ENCODE assay signal across 8 mouse cellular contexts in genomic region chr6:83711725-83712475, GRCm38 (mm10). TPM values are rescaled to one million over a fixed set of nuclear protein-coding genes. Genes with fewer than 3 reads are reported as not detected.
DNase-seq lines count a peak whose midpoint lies in the region; ATAC-seq and TF ChIP-seq lines count a peak whose summit lies in the region.

No protein-coding gene starts in this region.

- peak overlapping the region; percentile 71 for H3K4me3 ChIP-seq in gastrocnemius, adult 2 months
- peak overlapping the region; percentile 42 for H3K4me3 ChIP-seq in forebrain, embryonic 15.5 days
- H3K4me3 ChIP-seq in midbrain, embryonic 10.5 days = peak overlapping the region; percentile 62

- peaks cover 21% of the 10 kb centered on the region for H3K4me1 ChIP-seq in forebrain, embryonic 15.5 days
- peaks cover 42% of the 10 kb centered on the region for H3K4me1 ChIP-seq in midbrain, embryonic 10.5 days

- H3K4me2 ChIP-seq in forebrain, embryonic 15.5 days (replicated peaks) = peak overlapping the region; percentile 68

- no peak for ATAC-seq in forebrain, embryonic 15.5 days (replicated peaks)

- H3K27ac ChIP-seq in gastrocnemius, adult 2 months = no peak overlapping the region
- no peak overlapping the region for H3K27ac ChIP-seq in forebrain, embryonic 15.5 days (replicated peaks)
- no peak overlapping the region for H3K27ac ChIP-seq in midbrain, embryonic 10.5 days (replicated peaks)

- TF ChIP-seq CTCF in gastrocnemius, adult 2 months (IDR thresholded peaks at IDR 0.05) = no peak

- WGBS in forebrain, embryonic 15.5 days = 2% methylated on average over 45 of the region's 45 CpGs
- under 1% methylated on average over 45 of the region's 45 CpGs for WGBS in midbrain, embryonic 10.5 days

- H3K36me3 ChIP-seq in forebrain, embryonic 15.5 days = no peaks in the 10 kb centered on the region
- no peaks in the 10 kb centered on the region for H3K36me3 ChIP-seq in midbrain, embryonic 10.5 days

- peak; percentile 27 for DNase-seq in gastrocnemius, adult 2 months
- DNase-seq in gastrocnemius, postnatal 14 days = no peak
- peak; percentile 39 for DNase-seq in 3134 (ENCODE audit: extremely low read depth, insufficient read length, low spot score)
- DNase-seq in midbrain, embryonic 10.5 days (ENCODE audit: low spot score) = peak; percentile 47
- no peak for DNase-seq in right cerebral cortex, postnatal 14 days
- DNase-seq in urinary bladder, postnatal 14 days (ENCODE audit: low spot score) = no peak
- no peak for DNase-seq in layer of hippocampus, postnatal 14 days (ENCODE audit: low spot score in 2 of 2)

- peaks cover 94% of the 10 kb centered on the region for H3K27me3 ChIP-seq in forebrain, embryonic 15.5 days
- peaks cover 100% of the 10 kb centered on the region for H3K27me3 ChIP-seq in midbrain, embryonic 10.5 days (ENCODE audit: low read depth, poor library complexity, severe bottlenecking)

- H3K9me3 ChIP-seq in forebrain, embryonic 15.5 days = no peaks in the 10 kb centered on the region
- H3K9me3 ChIP-seq in midbrain, embryonic 10.5 days (replicated peaks) = no peaks in the 10 kb centered on the region

- peak overlapping the region; percentile 25; the same call in 1 of the 2 replicates for H3K9ac ChIP-seq in forebrain, embryonic 15.5 days (replicated peaks)

- intact Hi-C loops in gastrocnemius, adult 2 months (cut with DNase I) = no loop called here
- intact Hi-C loops in gastrocnemius, postnatal 14 days (cut with DNase I; ENCODE audit: low total_unique reads) = no loop called here

RNA-seq across cellular contexts. Expression of gene Vax2, which starts 0.8 kb away (rescaled TPM):
- not detected for total RNA-seq in gastrocnemius, adult 2 months (2021)
- not detected for total RNA-seq in gastrocnemius, postnatal 14 days (2021)
- 0.14 and 0.15 TPM in 2 replicates for polyA plus RNA-seq in forebrain, embryonic 15.5 days (2015; fragmentation: Nextera tagmentation; extraction: Ambion mirVana)
- 0.60 and 1.9 TPM in 2 replicates for polyA plus RNA-seq in midbrain, embryonic 10.5 days (2016; fragmentation: Nextera tagmentation; extraction: Ambion mirVana)
- total RNA-seq in layer of hippocampus, postnatal 14 days (2021) = not detected

RNA-seq across cellular contexts. Expression of gene Atp6v1b1, which starts 30.9 kb away (rescaled TPM):
- total RNA-seq in gastrocnemius, adult 2 months (2021) = not detected
- not detected for total RNA-seq in gastrocnemius, postnatal 14 days (2021)
- 0.43 and 0.53 TPM in 2 replicates for polyA plus RNA-seq in forebrain, embryonic 15.5 days (2015; fragmentation: Nextera tagmentation; extraction: Ambion mirVana)
- not detected in 2 replicates for polyA plus RNA-seq in midbrain, embryonic 10.5 days (2016; fragmentation: Nextera tagmentation; extraction: Ambion mirVana)
- under 1 TPM in 1 of 2 experiments, not detected in 1; 0.45 TPM for total RNA-seq in layer of hippocampus, postnatal 14 days (2021)

RNA-seq across cellular contexts. Expression of gene Cd207, which starts 34.2 kb away (rescaled TPM):
- total RNA-seq in gastrocnemius, adult 2 months (2021) = not detected
- not detected for total RNA-seq in gastrocnemius, postnatal 14 days (2021)
- polyA plus RNA-seq in forebrain, embryonic 15.5 days (2015; fragmentation: Nextera tagmentation; extraction: Ambion mirVana) = not detected in 2 replicates
- not detected in 2 replicates for polyA plus RNA-seq in midbrain, embryonic 10.5 days (2016; fragmentation: Nextera tagmentation; extraction: Ambion mirVana)
- total RNA-seq in layer of hippocampus, postnatal 14 days (2021) = not detected

RNA-seq across cellular contexts. Expression of gene Ankrd53, which starts 50.5 kb away (rescaled TPM):
- total RNA-seq in gastrocnemius, adult 2 months (2021) = not detected
- not detected for total RNA-seq in gastrocnemius, postnatal 14 days (2021)
- polyA plus RNA-seq in forebrain, embryonic 15.5 days (2015; fragmentation: Nextera tagmentation; extraction: Ambion mirVana) = 0.19 and 0.24 TPM in 2 replicates
- polyA plus RNA-seq in midbrain, embryonic 10.5 days (2016; fragmentation: Nextera tagmentation; extraction: Ambion mirVana) = 0.24 TPM in 1 of 2 replicates, not detected in the other
- not detected for total RNA-seq in layer of hippocampus, postnatal 14 days (2021)

RNA-seq across cellular contexts. Expression of gene Clec4f, which starts 55.9 kb away (rescaled TPM):
- total RNA-seq in gastrocnemius, adult 2 months (2021) = not detected
- total RNA-seq in gastrocnemius, postnatal 14 days (2021) = not detected
- polyA plus RNA-seq in forebrain, embryonic 15.5 days (2015; fragmentation: Nextera tagmentation; extraction: Ambion mirVana) = not detected in 2 replicates
- 0.15 TPM in 1 of 2 replicates, not detected in the other for polyA plus RNA-seq in midbrain, embryonic 10.5 days (2016; fragmentation: Nextera tagmentation; extraction: Ambion mirVana)
- not detected for total RNA-seq in layer of hippocampus, postnatal 14 days (2021)

Comparison
In these comparisons a context has a peak if more than half of its experiments do, and no peak if none do; other contexts are left out.
1. DNase-seq: peak in gastrocnemius, adult 2 months (single experiment), 3134 (single experiment) and midbrain, embryonic 10.5 days (single experiment); none in gastrocnemius, postnatal 14 days (single experiment), right cerebral cortex, postnatal 14 days (single experiment), urinary bladder, postnatal 14 days (single experiment) and layer of hippocampus, postnatal 14 days (0 of 2).
2. Peak in every context shown above with its lines, with median percentiles within 50 percentile points of each other: H3K4me3 ChIP-seq.